Mouse (Mus musculus) lung, postnatal 10 days (tissue): Measurements from ENCODE around the gene Rnf148.

Source experiments
- DNase-seq: peaks from one replicate; pipeline ENCODE4 v3.0.0; 2021

Rnf148 gene

DNA sequence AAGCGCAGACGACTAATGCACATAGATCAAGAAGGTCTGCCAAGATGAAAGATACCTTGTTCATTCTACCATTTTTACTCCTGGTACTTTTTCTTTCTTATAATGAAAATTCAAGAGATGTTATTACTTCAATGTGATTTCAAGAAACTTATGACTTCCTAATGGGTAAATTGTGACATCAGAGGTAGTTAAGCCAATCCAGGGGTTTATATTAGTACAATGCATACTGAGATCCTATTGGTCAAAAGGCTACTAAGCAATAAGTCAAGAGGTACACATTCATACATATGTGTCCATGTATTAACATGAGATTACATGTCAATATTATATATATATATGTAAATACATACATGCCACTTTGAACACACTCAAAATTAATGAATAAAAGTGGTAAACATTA is at the start of gene Rnf148:
Rnf148 (minus strand) TSS at position 101 of the 400 bp plus-strand sequence.
- no peak for DNase-seq

GRCm38 (mm10) chr6:23700879-23701278 is 45.9 kb upstream of the Rnf148 start:
- no peak for DNase-seq

- no peak for DNase-seq
Observed at GRCm38 (mm10) chr6:23678172-23678571, 23.2 kb upstream of the Rnf148 start.

- no peak for DNase-seq
Observed at GRCm38 (mm10) chr6:23650205-23650604, 4.7 kb downstream of the Rnf148 start, which contains the start of gene Rnf133. Rnf133 (minus strand) TSS chr6:23650305.

- peak; percentile 14 for DNase-seq
Observed at GRCm38 (mm10) chr6:23648732-23649131, 6.2 kb downstream of the Rnf148 start.

GRCm38 (mm10) chr6:23647627-23648247 is 7.2 kb downstream of the Rnf148 start:
- peak; percentile 86 for DNase-seq

GRCm38 (mm10) chr6:23637081-23637480 is 17.9 kb downstream of the Rnf148 start:
- no peak for DNase-seq

DNA sequence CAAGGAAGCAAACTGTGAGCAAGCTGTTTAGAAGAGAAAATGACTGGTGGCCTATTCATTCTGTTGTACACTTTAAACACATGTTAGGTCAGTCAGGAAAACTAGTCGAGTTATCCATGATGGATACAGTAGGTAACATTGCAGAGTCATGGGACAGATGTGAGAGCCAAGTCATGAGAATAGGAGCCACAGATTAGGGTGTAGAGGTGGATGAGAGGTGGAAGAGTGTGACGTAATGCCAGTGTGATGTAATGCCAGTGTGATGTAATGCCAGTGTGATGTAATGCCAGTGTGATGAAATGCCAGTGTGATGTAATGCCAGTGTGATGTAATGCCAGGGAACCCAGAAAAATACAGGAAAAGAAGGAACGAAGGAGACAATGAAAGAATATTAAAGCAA is 19.7 kb downstream of the Rnf148 start:
- DNase-seq, result no peak

DNA sequence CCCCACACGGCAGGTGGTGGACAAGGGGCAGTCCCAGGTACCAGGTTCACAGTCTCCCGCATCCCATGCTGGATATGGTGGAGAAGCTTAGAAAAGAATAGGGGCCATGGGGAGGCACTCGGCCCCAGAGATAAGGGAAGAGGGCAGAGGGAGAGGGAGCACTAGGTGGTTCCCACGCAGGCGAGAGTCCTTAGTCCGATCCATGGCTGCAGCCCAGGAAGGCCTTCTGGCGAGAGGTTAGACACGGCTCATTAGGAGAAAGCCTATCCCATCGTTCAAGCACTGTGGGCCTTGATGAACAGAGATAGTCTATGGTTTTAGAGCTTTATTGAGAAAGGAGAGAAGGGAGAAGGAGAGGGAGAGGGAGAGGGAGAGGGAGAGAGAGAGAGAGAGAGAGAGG is 20.9 kb downstream of the Rnf148 start:
- DNase-seq, result no peak

DNA sequence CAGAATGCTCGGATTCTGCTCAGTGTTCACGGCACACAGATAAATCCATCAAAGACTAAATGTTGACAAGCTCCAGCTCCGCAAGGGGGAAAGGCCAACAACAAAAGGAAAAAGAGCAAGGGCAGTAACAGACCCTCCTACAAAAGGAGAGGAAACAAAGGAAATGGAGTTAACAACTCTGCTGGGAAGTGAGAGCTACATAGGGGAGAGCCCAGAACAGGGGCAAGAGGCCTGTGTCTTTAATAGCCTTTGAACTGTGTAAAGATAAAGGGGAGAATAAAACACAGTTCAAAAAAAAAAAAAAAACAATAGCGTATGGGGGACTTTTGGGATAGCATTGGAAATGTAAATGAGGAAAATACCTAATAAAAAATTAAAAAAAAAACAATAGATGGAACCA is 24.5 kb downstream of the Rnf148 start:
- no peak for DNase-seq
